Mouse (Mus musculus) lung, embryonic 14.5 days (tissue): ENCODE measurements around the gene Olfr1360. TPM values are rescaled to one million over a fixed set of nuclear protein-coding genes. Genes with fewer than 3 reads are reported as not detected.

ENCODE experiments used
- ATAC-seq: fragments of 200-750 bp; cut with Nextera tagmentation; 2 replicates; pipeline ENCODE4 v1.8.0; 2017; ENCODE audit warnings: mild to moderate bottlenecking, moderate TSS enrichment, moderate library complexity; ENCODE audit not compliant: insufficient read depth
- DNase-seq: peaks from one replicate; pipeline ENCODE4 v3.0.0-alpha.2; 2015
- H3K27ac ChIP-seq: fragments of 300-500 bp; sonication (generic); 2 replicates; pipeline ENCODE4 v1.5.1; 2014; ENCODE audit warnings: low read depth, mild to moderate bottlenecking, moderate library complexity
- H3K27me3 ChIP-seq: fragments of 300-500 bp; sonication (generic); 2 replicates; pipeline ENCODE4 v1.6.1; 2014; ENCODE audit warnings: low read length, control low read depth; ENCODE audit not compliant: insufficient read depth
- H3K36me3 ChIP-seq: fragments of 300-500 bp; sonication (generic); 2 replicates; pipeline ENCODE4 v1.6.1; 2014; ENCODE audit warnings: control low read depth; ENCODE audit not compliant: insufficient read depth
- H3K4me1 ChIP-seq: fragments of 300-500 bp; sonication (generic); 2 replicates; pipeline ENCODE4 v1.6.1; 2014; ENCODE audit warnings: antibody characterized with exemption, control low read depth; ENCODE audit not compliant: insufficient read depth
- H3K4me2 ChIP-seq: fragments of 300-500 bp; sonication (generic); 2 replicates; pipeline ENCODE4 v1.6.1; 2014; ENCODE audit warnings: mild to moderate bottlenecking
- H3K4me3 ChIP-seq: fragments of 300-500 bp; sonication (generic); 2 replicates; pipeline ENCODE4 v1.5.1; 2014; ENCODE audit warnings: low read depth, low read length
- H3K9ac ChIP-seq: fragments of 300-500 bp; sonication (generic); 2 replicates; pipeline ENCODE4 v1.6.1; 2014
- H3K9me3 ChIP-seq: fragments of 300-500 bp; sonication (generic); 2 replicates; pipeline ENCODE4 v1.6.1; 2016; ENCODE audit warnings: low read depth, low read length, control low read depth
- CTCF ChIP-seq: IDR thresholded peaks from 2 replicates; pipeline ENCODE4 v1.5.1; 2016; ENCODE audit warnings: antibody characterized with exemption, low read depth
- WGBS: fragments of 180-500 bp; shearing (Covaris S2); extraction: QIAGEN DNeasy Blood & Tissue Kit; methylation state at CpG from one replicate; pipeline ENCODE4 v1.1.7; 2014; 5-methylcytosine and 5-hydroxymethylcytosine counted together
- microRNA-seq: library from miRNA; unstranded; fragments of <30 nt; microRNA quantifications from one replicate; pipeline ENCODE4, GENCODE M21; 2016; ENCODE audit warnings: borderline number of aligned reads
- polyA plus RNA-seq: library from polyadenylated mRNA; unstranded; fragments of >200 nt; fragmentation: Nextera tagmentation; extraction: Ambion mirVana; gene quantifications from 2 replicates; pipeline ENCODE4 v1.2.1, GENCODE M21; 2014

Gene Olfr1360
- polyA plus RNA-seq, 1 experiment from 2014 or later, result not detected

- no peak for DNase-seq
- WGBS, result 66% methylated on average over 4 of the region's 4 CpGs
- no peak overlapping the region for H3K9ac ChIP-seq
- no peaks in the 10 kb centered on the region for H3K27me3 ChIP-seq
- H3K36me3 ChIP-seq, result no peaks in the 10 kb centered on the region
- ATAC-seq, result no peak
- no peaks in the 10 kb centered on the region for H3K9me3 ChIP-seq
- H3K4me2 ChIP-seq, result no peak overlapping the region
- H3K4me3 ChIP-seq, result no peak overlapping the region
- no peak for TF ChIP-seq CTCF
- no peak overlapping the region for H3K27ac ChIP-seq
- H3K4me1 ChIP-seq, result no peaks in the 10 kb centered on the region
Observed at GRCm38 (mm10) chr13:21706669-21707068, 29.5 kb upstream of the Olfr1360 start.

GRCm38 (mm10) chr13:21697811-21698210 is 20.6 kb upstream of the Olfr1360 start, which contains the start of gene Olfr1359:
TSS of gene Olfr1359 (plus strand) at chr13:21698111.
- H3K9me3 ChIP-seq, result no peaks in the 10 kb centered on the region
- no peak within 1 kb of the TSS for H3K4me2 ChIP-seq
- no peaks in the 10 kb centered on the region for H3K4me1 ChIP-seq
- H3K36me3 ChIP-seq, result no peaks in the 10 kb centered on the region
- no peak within 1 kb of the TSS for H3K4me3 ChIP-seq
- no peak for TF ChIP-seq CTCF
- no peak within 1 kb of the TSS for H3K27ac ChIP-seq
- DNase-seq, result no peak
- H3K9ac ChIP-seq, result no peak within 1 kb of the TSS
- no peaks in the 10 kb centered on the region for H3K27me3 ChIP-seq
- ATAC-seq, result no peak

GRCm38 (mm10) chr13:21663286-21663685 is 13.9 kb downstream of the Olfr1360 start, which contains the start of gene Olfr1361:
TSS of gene Olfr1361 (minus strand) at chr13:21663386.
- no peak for ATAC-seq
- no peak for TF ChIP-seq CTCF
- no peak within 1 kb of the TSS for H3K4me3 ChIP-seq
- DNase-seq, result no peak
- 47% methylated on average over 2 of the region's 2 CpGs for WGBS
- H3K9ac ChIP-seq, result no peak within 1 kb of the TSS
- no peaks in the 10 kb centered on the region for H3K9me3 ChIP-seq
- H3K4me1 ChIP-seq, result no peaks in the 10 kb centered on the region
- H3K27me3 ChIP-seq, result no peaks in the 10 kb centered on the region
- H3K4me2 ChIP-seq, result no peak within 1 kb of the TSS
- H3K27ac ChIP-seq, result no peak within 1 kb of the TSS
- H3K36me3 ChIP-seq, result no peaks in the 10 kb centered on the region

GRCm38 (mm10) chr13:21642418-21642817 is 34.8 kb downstream of the Olfr1360 start, which contains the start of gene Olfr11:
TSS of gene Olfr11 (minus strand) at chr13:21642518.
- no peaks in the 10 kb centered on the region for H3K27me3 ChIP-seq
- DNase-seq (no peak), ATAC-seq (no peak)
- no peaks in the 10 kb centered on the region for H3K4me1 ChIP-seq
- H3K4me2 ChIP-seq, result no peak within 1 kb of the TSS
- 86% methylated on average over 2 of the region's 2 CpGs for WGBS
- H3K9me3 ChIP-seq, result no peaks in the 10 kb centered on the region
- no peak within 1 kb of the TSS for H3K27ac ChIP-seq
- H3K4me3 ChIP-seq, result no peak within 1 kb of the TSS
- H3K9ac ChIP-seq, result no peak within 1 kb of the TSS
- no peak for TF ChIP-seq CTCF
- no peaks in the 10 kb centered on the region for H3K36me3 ChIP-seq

Small RNA genes lying within 50 kb of the gene (microRNA-seq; reads per million reads assigned to microRNA genes)
- gene Gm44357, result not detected
- not detected for gene Gm44367

Other genes starting within 250 kb of the Olfr1360 start
- gene Pgbd1, start 236.3 kb downstream of the Olfr1360 start, polyA plus RNA-seq, result 2.3 and 2.6 TPM in 2 replicates
- 26.6 and 27.6 TPM in 2 replicates for gene Zscan26, start 223.7 kb downstream of the Olfr1360 start, polyA plus RNA-seq
- gene Nkapl, start 208.9 kb downstream of the Olfr1360 start, polyA plus RNA-seq, result 3.1 and 3.4 TPM in 2 replicates
- 3.4 and 3.5 TPM in 2 replicates for gene Zkscan4, start 198.5 kb downstream of the Olfr1360 start, polyA plus RNA-seq
- gene Gm10065, start 198.0 kb downstream of the Olfr1360 start, polyA plus RNA-seq, result not detected in 2 replicates
- gene AK157302, start 182.2 kb downstream of the Olfr1360 start, polyA plus RNA-seq, result 0.74 and 0.96 TPM in 2 replicates
- 6.6 and 7.6 TPM in 2 replicates for gene Gm11273, start 176.0 kb downstream of the Olfr1360 start, polyA plus RNA-seq
- gene Zkscan8, start 146.3 kb downstream of the Olfr1360 start, polyA plus RNA-seq, result 10.1 and 10.5 TPM in 2 replicates
- 0.14 and 0.41 TPM in 2 replicates for gene Olfr1366, start 134.6 kb downstream of the Olfr1360 start, polyA plus RNA-seq
- gene Olfr1535, start 117.5 kb downstream of the Olfr1360 start, polyA plus RNA-seq, result 0.09 TPM in 1 of 2 replicates, not detected in the other
- not detected in 2 replicates for gene Olfr1364, start 95.6 kb downstream of the Olfr1360 start, polyA plus RNA-seq
- gene Olfr1362, start 63.4 kb downstream of the Olfr1360 start, polyA plus RNA-seq, result not detected in 2 replicates
- gene Olfr11, start 34.9 kb downstream of the Olfr1360 start, polyA plus RNA-seq, result not detected in 2 replicates
- not detected in 2 replicates for gene Olfr1361, start 14.0 kb downstream of the Olfr1360 start, polyA plus RNA-seq
- not detected in 2 replicates for gene Olfr1359, start 20.7 kb upstream of the Olfr1360 start, polyA plus RNA-seq
- gene Hist1h2bl, start 38.7 kb upstream of the Olfr1360 start, polyA plus RNA-seq, result 3.8 and 6.9 TPM in 2 replicates
- gene Hist1h2ai, start 39.0 kb upstream of the Olfr1360 start, polyA plus RNA-seq, result 40.4 and 42.9 TPM in 2 replicates
- 13.9 and 23.8 TPM in 2 replicates for gene Hist1h3h, start 40.3 kb upstream of the Olfr1360 start, polyA plus RNA-seq
- gene Hist1h2bm, start 44.6 kb upstream of the Olfr1360 start, polyA plus RNA-seq, result 4.9 and 8.0 TPM in 2 replicates
- 0.96 and 2.2 TPM in 2 replicates for gene Hist1h4j, start 57.7 kb upstream of the Olfr1360 start, polyA plus RNA-seq
- 6.4 and 8.8 TPM in 2 replicates for gene Hist1h4k, start 73.1 kb upstream of the Olfr1360 start, polyA plus RNA-seq
- 16.8 and 20.4 TPM in 2 replicates for gene Hist1h2ak, start 76.4 kb upstream of the Olfr1360 start, polyA plus RNA-seq
- 2.0 and 3.1 TPM in 2 replicates for gene Hist1h2bn, start 76.7 kb upstream of the Olfr1360 start, polyA plus RNA-seq
- 18.5 and 19.7 TPM in 2 replicates for gene Hist1h1b, start 103.2 kb upstream of the Olfr1360 start, polyA plus RNA-seq
- 237 and 252 TPM in 2 replicates for gene Hist1h3i, start 106.0 kb upstream of the Olfr1360 start, polyA plus RNA-seq
- gene Hist1h2an, start 109.8 kb upstream of the Olfr1360 start, polyA plus RNA-seq, result 7.2 and 8.9 TPM in 2 replicates
- gene Hist1h2bp, start 110.1 kb upstream of the Olfr1360 start, polyA plus RNA-seq, result 2.0 and 3.4 TPM in 2 replicates
- 24.4 and 25.8 TPM in 2 replicates for gene Hist1h2bq, start 132.8 kb upstream of the Olfr1360 start, polyA plus RNA-seq
- gene Hist1h2ao, start 133.1 kb upstream of the Olfr1360 start, polyA plus RNA-seq, result 1.9 TPM in 1 of 2 replicates, not detected in the other
- not detected in 2 replicates for gene Hist1h4m, start 134.3 kb upstream of the Olfr1360 start, polyA plus RNA-seq
- 31.8 and 32.5 TPM in 2 replicates for gene Hist1h4n, start 154.8 kb upstream of the Olfr1360 start, polyA plus RNA-seq
- 5,437 and 5,439 TPM in 2 replicates for gene Hist1h2ap, start 156.1 kb upstream of the Olfr1360 start, polyA plus RNA-seq
- 26.4 and 28.5 TPM in 2 replicates for gene Hist1h2br, start 156.3 kb upstream of the Olfr1360 start, polyA plus RNA-seq